Mouse (Mus musculus): ENCODE data around the gene Esrrb. TPM values are rescaled to one million over a fixed set of nuclear protein-coding genes. Genes with fewer than 3 reads are reported as not detected.

Esrrb gene
- not detected in 2 replicates for polyA plus RNA-seq (2012; ENCODE audit: low replicate concordance)

DNA sequence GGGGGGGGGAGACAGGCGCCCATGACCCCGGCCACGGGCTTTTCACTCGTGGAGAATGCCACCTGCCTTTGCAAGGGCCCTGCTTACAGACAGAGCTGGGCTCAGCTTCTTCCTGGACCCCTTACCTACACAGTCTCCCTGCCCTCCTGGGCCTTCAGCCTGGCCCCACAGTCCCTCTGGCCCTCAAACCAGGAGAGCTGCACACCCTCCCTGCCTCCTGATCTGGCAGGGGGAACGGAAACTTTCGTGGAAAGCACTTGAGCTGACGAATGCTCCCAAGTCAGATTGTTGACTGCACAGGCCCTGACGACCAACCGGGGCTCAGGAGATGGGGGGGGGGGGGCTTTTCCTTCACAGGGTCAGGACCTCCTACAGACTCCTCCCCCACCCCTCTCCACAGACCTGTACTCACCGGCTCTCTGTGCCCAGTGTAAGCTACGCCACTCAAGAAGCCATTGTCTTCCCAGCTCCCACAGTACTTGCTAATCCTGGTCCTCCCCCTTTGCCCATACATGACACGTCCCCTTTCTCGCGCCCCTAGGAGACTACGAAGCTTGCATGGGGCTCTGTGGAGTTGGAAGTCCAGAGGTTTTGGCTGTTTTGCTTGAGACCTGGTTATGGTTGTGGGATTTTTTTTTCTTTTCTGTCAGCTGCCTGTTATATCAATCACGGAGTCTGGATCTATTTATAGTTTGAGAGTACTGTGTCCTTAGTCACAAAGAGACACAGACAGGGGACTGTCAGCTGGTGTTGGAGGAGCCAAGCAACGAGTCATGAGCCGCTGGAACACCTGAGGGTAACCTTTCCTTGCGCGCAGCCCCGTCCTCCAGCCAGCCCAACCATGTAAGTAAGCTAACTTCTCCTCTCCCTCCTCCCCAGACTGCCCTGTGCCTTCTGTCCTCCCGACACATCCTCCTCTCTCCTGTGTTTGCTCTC lies at the start of gene Esrrb:
Gene Esrrb, plus strand, starts transcription at position 422 of the 936 bp plus-strand sequence.

Other genes with a start within 250 kb of the Esrrb start
- gene Gpatch2l, start 119.3 kb upstream of the Esrrb start, polyA plus RNA-seq (2012; ENCODE audit: low replicate concordance), result 13.3 and 22.6 TPM in 2 replicates

All from hematopoietic multipotent progenitor cell, adult 10-12 weeks (in vitro differentiated cells).